Mouse (Mus musculus) bone marrow, adult 2 months (tissue): ENCODE data around the gene 4930452B06Rik. TPM values are rescaled to one million over a fixed set of nuclear protein-coding genes. Genes with fewer than 3 reads are reported as not detected.

Experiments used
- H3K27ac ChIP-seq: fragments of 200-500 bp; 2 replicates; pipeline ENCODE4 v1.5.1; 2012; ENCODE audit warnings: low read depth, mild to moderate bottlenecking, control low read depth, inconsistent platforms, low read length; ENCODE audit not compliant: control insufficient read depth, poor library complexity, insufficient read depth
- H3K4me1 ChIP-seq: fragments of 200-500 bp; 2 replicates; pipeline ENCODE4 v1.6.1; 2011; ENCODE audit warnings: low read length; ENCODE audit not compliant: control insufficient read depth, insufficient read depth
- H3K4me3 ChIP-seq: fragments of 200-500 bp; replicated peaks from 2 replicates; pipeline ENCODE3; 2011; ENCODE audit warnings: mild to moderate bottlenecking, low read depth, low read length, control low read depth; ENCODE audit not compliant: control insufficient read depth
- CTCF ChIP-seq: fragments of 200-500 bp; IDR thresholded peaks from 2 replicates; pipeline ENCODE4 v1.5.1; 2011; ENCODE audit warnings: low read length, control low read depth; ENCODE audit not compliant: control insufficient read depth, insufficient read depth
- POLR2A ChIP-seq: fragments of 200-500 bp; IDR thresholded peaks from 2 replicates; pipeline ENCODE4 v1.6.1; 2011; ENCODE audit warnings: low read depth, mild to moderate bottlenecking, control low read depth, low read length, borderline replicate concordance; ENCODE audit not compliant: control insufficient read depth
- WGBS: fragments of 180-500 bp; shearing (Covaris S2); methylation state at CpG from one replicate; pipeline ENCODE4 v1.1.7; 2018; 5-methylcytosine and 5-hydroxymethylcytosine counted together
- polyA plus RNA-seq: library from polyadenylated mRNA; stranded (reverse); fragments of >200 nt; gene quantifications from 2 replicates; pipeline ENCODE4 v1.2.4, GENCODE M21; 2011; ENCODE audit warnings: low replicate concordance; ENCODE audit not compliant: missing spikeins, insufficient read depth, insufficient read length

4930452B06Rik gene
- polyA plus RNA-seq = not detected in 2 replicates

DNA sequence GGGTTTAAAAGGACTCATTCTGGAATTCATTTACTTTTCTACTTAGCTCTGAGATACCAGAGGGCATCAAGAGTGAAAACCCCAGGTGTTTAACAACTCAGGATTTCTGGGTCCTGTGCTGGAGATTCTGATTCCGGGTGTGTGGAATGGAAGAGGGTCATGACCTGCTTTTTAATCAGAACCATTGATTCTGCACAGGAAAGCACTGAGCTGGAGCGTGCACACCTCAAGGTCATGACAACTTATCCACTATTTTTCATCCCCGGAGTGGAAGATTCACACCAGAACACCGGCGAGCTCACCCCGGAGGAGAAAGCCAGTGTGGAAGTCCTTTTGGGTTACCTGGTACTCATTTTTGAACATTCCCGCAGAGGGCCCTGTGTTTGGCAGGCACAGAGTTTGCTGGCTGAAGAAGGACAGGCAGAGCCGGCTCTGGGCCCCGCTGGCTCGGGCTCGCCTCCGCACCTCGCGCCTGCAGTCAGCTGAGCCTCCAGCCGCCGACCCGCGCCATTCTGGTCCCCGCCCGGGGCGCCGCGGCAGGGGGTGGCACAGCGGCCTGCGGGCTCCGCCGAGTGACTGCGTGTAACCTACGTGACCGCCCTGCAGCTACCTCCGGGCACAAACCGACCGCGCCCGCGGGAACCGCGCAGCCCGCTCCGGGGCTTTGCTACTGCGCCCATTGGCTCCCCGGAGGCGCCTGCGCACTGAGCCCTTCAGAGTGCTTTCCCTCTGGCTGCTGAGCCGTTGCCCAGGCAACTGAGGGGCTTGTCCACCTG is at the start of gene 4930452B06Rik:
Gene 4930452B06Rik, minus strand, starts transcription at position 605 of the 776 bp plus-strand sequence.
- no peak for TF ChIP-seq CTCF
- TF ChIP-seq POLR2A = no peak
- Histone ChIP-seq H3K4me3 (no peak within 1 kb of the TSS), H3K4me1 (no peaks in the 10 kb centered on the region; the same call in 1 of the 2 replicates), H3K27ac (no peak within 1 kb of the TSS)
- WGBS = 3% methylated on average over 45 of the region's 45 CpGs

DNA sequence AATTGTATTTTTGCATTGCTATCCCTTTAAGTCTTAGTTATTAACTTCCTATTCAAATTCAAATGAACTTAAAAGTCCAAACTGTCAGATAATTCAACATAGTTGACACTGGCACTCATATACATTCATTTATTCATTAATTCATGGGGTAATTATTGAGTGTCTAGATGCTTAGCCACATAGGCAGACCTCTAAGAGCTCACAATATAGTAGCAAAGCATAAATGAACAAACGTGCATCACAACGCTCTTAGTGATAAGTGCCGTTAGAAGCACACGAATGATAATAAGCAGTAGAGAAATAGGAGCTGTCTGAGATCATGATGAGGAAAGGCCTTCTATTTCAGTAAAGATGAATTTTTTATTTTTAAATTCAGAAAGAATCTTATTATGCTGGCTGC is 46.6 kb upstream of the 4930452B06Rik start:
- no peaks in the 10 kb centered on the region for H3K4me1 ChIP-seq
- no peak for TF ChIP-seq POLR2A
- TF ChIP-seq CTCF = no peak
- 90% methylated on average over 4 of the region's 4 CpGs for WGBS
- H3K27ac ChIP-seq = no peak overlapping the region
- H3K4me3 ChIP-seq = no peak overlapping the region

DNA sequence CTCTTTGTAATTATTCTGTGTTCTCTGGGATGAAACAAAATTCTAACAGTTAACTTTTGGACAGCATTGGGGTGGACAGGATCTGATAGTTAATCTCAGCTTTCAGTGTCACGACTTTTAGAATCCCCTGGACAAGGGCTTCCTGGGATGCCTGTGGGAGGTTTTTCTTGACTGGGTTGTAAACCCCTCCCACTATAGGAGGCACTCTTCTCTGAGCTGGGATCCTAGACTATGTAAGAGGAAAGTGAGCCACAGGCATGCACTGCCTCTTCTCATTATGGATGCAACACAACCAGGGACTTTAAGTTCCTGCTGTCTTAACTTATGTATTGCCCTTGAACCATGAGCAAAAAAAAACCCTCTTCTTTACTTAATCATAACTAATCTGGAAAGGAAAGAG is 23.4 kb upstream of the 4930452B06Rik start:
- no peak for TF ChIP-seq POLR2A
- no peak for TF ChIP-seq CTCF
- H3K4me1 ChIP-seq = no peaks in the 10 kb centered on the region
- no peak overlapping the region for H3K27ac ChIP-seq
- H3K4me3 ChIP-seq = no peak overlapping the region
- WGBS = 58% methylated on average over 1 of the region's 1 CpGs

DNA sequence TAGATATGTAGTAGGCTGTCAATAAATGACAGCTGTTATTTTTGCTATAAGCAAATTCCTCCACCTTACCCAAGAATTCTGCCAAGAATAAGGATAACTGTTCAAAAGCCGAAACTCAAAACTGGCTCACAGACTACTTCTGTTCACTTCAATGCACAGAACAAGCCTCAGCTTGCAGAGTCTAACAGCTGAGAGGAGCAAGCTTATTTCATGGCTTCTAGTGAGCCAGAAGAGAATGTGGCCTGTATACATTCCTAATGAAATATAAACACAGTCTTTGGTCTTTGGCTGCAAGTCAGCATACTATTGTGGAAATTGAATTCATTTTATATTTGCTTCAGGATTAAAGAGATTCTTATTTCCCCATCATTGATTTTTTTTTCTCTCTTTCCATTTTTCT is 22.4 kb upstream of the 4930452B06Rik start:
- Histone ChIP-seq H3K4me1 (no peaks in the 10 kb centered on the region), H3K4me3 (no peak overlapping the region), H3K27ac (no peak overlapping the region)
- WGBS = 86% methylated on average over 1 of the region's 1 CpGs
- TF ChIP-seq POLR2A (no peak), CTCF (no peak)

DNA sequence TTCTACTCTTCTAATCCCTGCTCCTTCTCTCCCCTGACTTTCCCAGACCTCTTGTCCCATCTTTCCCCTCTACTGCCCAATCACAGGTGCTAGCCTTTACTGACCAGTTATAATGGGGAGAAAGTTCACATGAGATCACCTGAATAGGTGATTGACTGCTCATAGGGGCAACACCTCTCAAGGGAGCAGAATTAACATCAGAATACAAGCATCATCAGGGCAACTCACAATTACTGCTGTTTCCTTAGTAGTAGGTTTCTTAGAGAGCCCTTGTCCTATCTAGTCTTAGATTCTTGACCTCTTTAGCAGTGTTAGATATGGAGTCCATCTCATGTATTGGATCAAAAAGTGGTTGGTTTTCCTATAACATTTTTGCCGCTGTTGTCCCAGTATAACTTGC is 20.1 kb upstream of the 4930452B06Rik start:
- WGBS = 83% methylated on average over 1 of the region's 1 CpGs
- H3K4me1 ChIP-seq = no peaks in the 10 kb centered on the region
- no peak overlapping the region for H3K27ac ChIP-seq
- no peak overlapping the region for H3K4me3 ChIP-seq
- TF ChIP-seq CTCF = no peak
- no peak for TF ChIP-seq POLR2A

DNA sequence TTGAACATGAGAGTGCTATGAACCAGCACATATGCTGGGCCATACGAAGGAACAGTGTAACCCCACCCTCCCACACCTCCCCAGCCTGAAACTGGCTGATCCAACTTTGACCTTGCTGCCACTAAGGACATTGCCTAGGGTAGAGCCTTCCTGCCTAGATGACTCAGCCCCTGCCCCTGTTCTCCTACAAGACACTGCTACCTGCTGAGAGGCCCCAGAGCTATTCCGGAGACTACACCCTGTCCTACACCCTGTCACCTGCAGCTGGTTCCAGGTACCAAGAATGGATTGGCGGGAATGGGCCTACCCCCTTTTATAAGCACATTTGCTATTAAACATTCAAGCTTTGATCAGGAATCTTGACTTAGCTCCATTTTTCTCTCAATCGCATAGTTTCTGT is 13.9 kb upstream of the 4930452B06Rik start:
- WGBS = 80% methylated on average over 4 of the region's 4 CpGs
- Histone ChIP-seq H3K4me3 (no peak overlapping the region), H3K4me1 (no peaks in the 10 kb centered on the region), H3K27ac (no peak overlapping the region)
- no peak for TF ChIP-seq CTCF
- no peak for TF ChIP-seq POLR2A

DNA sequence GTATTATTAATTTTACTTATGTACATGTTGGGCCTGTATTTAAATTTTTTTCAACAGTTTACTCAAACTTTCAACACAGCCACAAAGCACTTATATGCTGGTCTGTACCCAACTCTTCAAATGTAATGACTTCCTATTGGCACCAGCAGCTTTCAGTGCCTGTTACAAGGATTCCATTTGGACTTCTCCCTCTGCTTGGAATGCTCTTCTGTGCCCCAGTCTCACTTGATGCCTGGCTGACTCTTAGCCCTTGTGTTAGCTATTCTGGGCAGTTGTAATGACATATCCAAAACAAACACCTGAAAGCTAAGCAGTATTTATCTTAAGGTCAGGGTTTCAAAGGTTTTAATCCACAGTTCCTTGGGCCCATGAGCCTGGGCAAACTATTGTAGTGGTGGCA is 5.7 kb downstream of the 4930452B06Rik start:
- H3K4me1 ChIP-seq = no peaks in the 10 kb centered on the region
- TF ChIP-seq POLR2A (no peak), CTCF (no peak)
- H3K4me3 ChIP-seq = no peak overlapping the region
- H3K27ac ChIP-seq = no peak overlapping the region

DNA sequence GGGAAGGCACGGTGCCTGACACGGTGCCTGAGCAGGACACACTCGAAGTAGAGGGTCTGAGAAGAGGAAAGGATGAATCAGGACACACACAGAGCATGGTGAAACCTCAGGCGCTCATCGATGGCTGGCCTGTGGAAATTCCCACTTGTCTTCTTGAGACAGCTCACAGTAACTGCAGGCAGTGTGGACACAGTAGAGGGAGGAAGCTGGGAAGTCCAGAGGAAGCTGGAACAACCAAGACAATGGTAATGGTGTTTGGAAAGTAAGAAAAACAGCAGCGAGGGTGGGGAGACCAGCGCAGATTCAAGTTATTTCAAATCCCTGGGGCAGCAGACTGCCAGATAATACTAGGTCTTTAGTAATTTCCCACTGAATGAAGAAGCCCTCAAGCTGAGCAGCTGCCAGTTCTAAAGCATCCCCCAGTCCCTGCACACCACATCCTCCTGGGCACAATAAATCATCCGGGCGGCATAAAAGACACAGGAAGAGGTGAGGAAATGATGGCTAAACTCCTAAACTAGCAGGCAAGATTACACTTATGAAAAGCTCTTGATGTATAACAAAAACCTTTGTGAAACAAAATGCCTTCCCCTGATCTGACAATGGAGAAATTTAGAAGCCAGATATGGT is 24.3 kb downstream of the 4930452B06Rik start:
- TF ChIP-seq POLR2A (no peak), CTCF (no peak)
- H3K27ac ChIP-seq = no peak overlapping the region
- no peak overlapping the region for H3K4me3 ChIP-seq
- H3K4me1 ChIP-seq = no peaks in the 10 kb centered on the region
- 21% methylated on average over 9 of the region's 9 CpGs for WGBS

DNA sequence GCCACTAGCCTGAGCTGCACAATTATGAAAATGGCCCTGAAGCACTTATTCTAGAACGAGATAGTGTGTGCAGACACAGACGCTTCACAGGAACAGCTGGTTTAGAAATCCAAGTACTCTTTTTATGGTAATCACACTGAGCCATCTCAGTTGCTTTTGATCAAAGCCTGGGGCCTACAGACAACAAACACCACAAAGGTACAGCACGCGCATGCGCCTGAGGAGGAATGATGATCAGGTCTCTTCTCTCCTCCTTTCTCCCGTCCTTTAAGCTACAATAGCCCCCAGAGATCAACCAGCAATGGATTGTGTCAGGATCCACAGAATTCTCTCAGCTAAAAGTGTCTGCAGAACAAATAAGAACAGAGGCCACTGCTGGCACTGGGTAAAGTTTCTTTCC is 33.8 kb downstream of the 4930452B06Rik start:
- Histone ChIP-seq H3K4me1 (no peaks in the 10 kb centered on the region), H3K4me3 (no peak overlapping the region), H3K27ac (no peak overlapping the region)
- no peak for TF ChIP-seq POLR2A
- WGBS = 79% methylated on average over 6 of the region's 6 CpGs

DNA sequence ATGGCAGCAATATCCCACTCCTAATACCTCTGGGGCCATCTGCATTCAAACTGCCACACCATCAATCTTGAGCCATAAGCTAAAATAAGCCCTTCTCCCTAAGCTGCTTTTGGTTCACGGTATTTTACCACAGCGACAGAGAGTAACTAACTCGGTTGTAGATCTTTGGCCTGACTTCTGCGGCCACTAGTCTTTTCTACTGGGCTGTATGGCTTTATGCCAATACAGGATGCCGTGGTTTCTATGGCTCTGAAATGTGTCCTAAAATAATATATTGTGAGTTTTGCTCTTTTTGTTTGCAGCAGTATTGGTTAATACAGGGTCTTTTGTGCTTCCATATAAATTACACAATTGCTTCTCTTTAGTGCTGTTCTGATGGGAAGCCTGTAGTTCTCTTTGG is 37.6 kb downstream of the 4930452B06Rik start:
- WGBS = 6% methylated on average over 5 of the region's 5 CpGs
- Histone ChIP-seq H3K4me3 (no peak overlapping the region), H3K4me1 (no peaks in the 10 kb centered on the region), H3K27ac (no peak overlapping the region)
- no peak for TF ChIP-seq POLR2A
- no peak for TF ChIP-seq CTCF
